Mouse (Mus musculus) neural tube, embryonic 13.5 days (tissue): ENCODE results near the gene Ubald2. TPM values are rescaled to one million over a fixed set of nuclear protein-coding genes. Genes with fewer than 3 reads are reported as not detected.
A peak's percentile ranks its signal among the peaks of the same experiment; 100 is the strongest.
"Not testable (repeated sequence)": the region's sequence is repeated elsewhere in the genome, so short reads cannot be mapped to it uniquely, and the experiment has no call there.

Experiments
- ATAC-seq: fragments of 200-750 bp; cut with Nextera tagmentation; 2 replicates; pipeline ENCODE4 v1.8.0; 2017; ENCODE audit warnings: low read depth, mild to moderate bottlenecking, moderate TSS enrichment, moderate library complexity
- H3K27ac ChIP-seq: fragments of 300-500 bp; sonication (generic); replicated peaks from 2 replicates; pipeline ENCODE4 v1.5.1; 2015; ENCODE audit warnings: moderate library complexity, mild to moderate bottlenecking, inconsistent platforms
- H3K27me3 ChIP-seq: fragments of 300-500 bp; sonication (generic); 2 replicates; pipeline ENCODE4 v1.6.1; 2015; ENCODE audit warnings: mild to moderate bottlenecking, inconsistent platforms
- H3K36me3 ChIP-seq: fragments of 300-500 bp; sonication (generic); 2 replicates; pipeline ENCODE4 v1.6.1; 2015; ENCODE audit warnings: mild to moderate bottlenecking, inconsistent platforms
- H3K4me1 ChIP-seq: fragments of 300-500 bp; sonication (generic); replicated peaks from 2 replicates; pipeline ENCODE4 v1.6.1; 2015; ENCODE audit warnings: inconsistent platforms
- H3K4me2 ChIP-seq: fragments of 300-500 bp; sonication (generic); 2 replicates; pipeline ENCODE4 v1.6.1; 2015; ENCODE audit warnings: inconsistent platforms, mild to moderate bottlenecking, moderate library complexity
- H3K4me3 ChIP-seq: fragments of 300-500 bp; sonication (generic); 2 replicates; pipeline ENCODE4 v1.5.1; 2015; ENCODE audit warnings: mild to moderate bottlenecking, inconsistent platforms
- H3K9ac ChIP-seq: fragments of 300-500 bp; sonication (generic); 2 replicates; pipeline ENCODE4 v1.6.1; 2015; ENCODE audit warnings: moderate library complexity, mild to moderate bottlenecking, inconsistent platforms
- H3K9me3 ChIP-seq: fragments of 300-500 bp; sonication (generic); 2 replicates; pipeline ENCODE4 v1.6.1; 2016; ENCODE audit warnings: inconsistent platforms
- WGBS: fragments of 180-500 bp; shearing (Covaris S2); methylation state at CpG from one replicate; pipeline ENCODE4 v1.1.7; 2015; 5-methylcytosine and 5-hydroxymethylcytosine counted together
- polyA plus RNA-seq: library from polyadenylated mRNA; unstranded; fragments of >200 nt; fragmentation: Nextera tagmentation; extraction: Ambion mirVana; gene quantifications from 2 replicates; pipeline ENCODE4 v1.2.1, GENCODE M21; 2015

The Ubald2 gene
- polyA plus RNA-seq, 1 experiment from 2014 or later, result 55.0 TPM

DNA sequence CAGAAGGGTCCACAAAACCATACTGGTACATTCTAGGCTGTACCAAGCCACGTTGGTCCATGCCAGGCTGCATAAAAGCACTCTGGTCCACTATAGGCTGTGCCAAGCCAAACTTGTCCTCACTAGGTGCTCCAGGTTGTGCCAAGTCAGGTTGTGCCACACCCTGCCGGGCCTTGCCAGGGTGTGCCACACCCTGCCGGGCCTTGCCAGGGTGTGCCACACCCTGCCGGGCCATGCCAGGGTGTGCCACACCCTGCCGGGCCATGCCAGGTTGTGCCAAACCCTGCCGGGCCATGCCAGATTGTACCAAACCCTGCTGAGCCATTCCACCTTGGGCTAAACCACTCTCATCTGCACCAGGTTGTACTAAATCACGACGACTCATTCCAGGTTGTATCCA, 22.3 kb downstream of the Ubald2 start:
- Histone ChIP-seq H3K27me3 (no peaks in the 10 kb centered on the region), H3K27ac (no peak overlapping the region), H3K4me2 (no peak overlapping the region), H3K9ac (no peak overlapping the region), H3K4me3 (no peak overlapping the region), H3K4me1 (no peaks in the 10 kb centered on the region), H3K9me3 (no peaks in the 10 kb centered on the region), H3K36me3 (no peaks in the 10 kb centered on the region)
- WGBS, result 91% methylated on average over 8 of the region's 8 CpGs
- ATAC-seq, result no peak

GRCm38 (mm10) chr11:116459786-116460185, 25.9 kb downstream of the Ubald2 start:
- no peak for ATAC-seq
- H3K4me1 ChIP-seq, result peaks cover 4% of the 10 kb centered on the region
- H3K9me3 ChIP-seq, result no peaks in the 10 kb centered on the region
- no peak overlapping the region for H3K9ac ChIP-seq
- no peak overlapping the region for H3K4me2 ChIP-seq
- no peaks in the 10 kb centered on the region for H3K27me3 ChIP-seq
- no peaks in the 10 kb centered on the region for H3K36me3 ChIP-seq
- 51% methylated on average over 4 of the region's 4 CpGs for WGBS
- H3K27ac ChIP-seq, result no peak overlapping the region
- H3K4me3 ChIP-seq, result no peak overlapping the region

- no peaks in the 10 kb centered on the region for H3K9me3 ChIP-seq
- H3K36me3 ChIP-seq, result no peaks in the 10 kb centered on the region
- H3K27ac ChIP-seq, result no peak overlapping the region
- no peak overlapping the region for H3K9ac ChIP-seq
- H3K4me2 ChIP-seq, result no peak overlapping the region
- H3K4me1 ChIP-seq, result peaks cover 4% of the 10 kb centered on the region
- ATAC-seq, result peak; percentile 53; the same call in 1 of the 2 replicates
- no peak overlapping the region for H3K4me3 ChIP-seq
- no peaks in the 10 kb centered on the region for H3K27me3 ChIP-seq
- 63% methylated on average over 4 of the region's 5 CpGs for WGBS
Measured at GRCm38 (mm10) chr11:116463338-116463737, 29.4 kb downstream of the Ubald2 start.

DNA sequence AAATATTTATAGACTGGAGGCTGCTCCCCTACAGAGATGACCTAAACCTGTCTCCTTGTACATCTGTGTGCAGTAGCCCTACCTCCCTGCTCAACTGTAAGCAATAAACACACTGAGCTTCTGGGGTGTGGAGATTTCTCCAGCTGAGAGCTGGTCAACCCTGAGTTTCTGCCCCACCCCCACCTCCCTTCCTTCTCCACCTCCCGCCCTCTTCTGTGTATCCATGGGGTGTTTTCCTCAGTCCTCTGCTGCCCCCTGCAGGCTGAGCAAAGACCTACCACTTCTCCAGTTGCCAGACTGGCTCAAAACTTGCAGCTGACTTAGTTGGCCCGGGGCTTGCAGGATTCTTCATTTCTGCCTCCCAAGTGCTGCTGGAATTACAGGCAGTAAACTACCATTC, 29.9 kb downstream of the Ubald2 start:
- Histone ChIP-seq H3K4me2 (no peak overlapping the region), H3K27me3 (no peaks in the 10 kb centered on the region), H3K9me3 (no peaks in the 10 kb centered on the region), H3K4me1 (peaks cover 4% of the 10 kb centered on the region), H3K9ac (no peak overlapping the region), H3K4me3 (no peak overlapping the region), H3K36me3 (no peaks in the 10 kb centered on the region), H3K27ac (no peak overlapping the region)
- peak; percentile 72 for ATAC-seq
- 14% methylated on average over 2 of the region's 2 CpGs for WGBS

- H3K36me3 ChIP-seq, result peaks cover 16% of the 10 kb centered on the region
- WGBS, result 67% methylated on average over 20 of the region's 20 CpGs
- no peak within 1 kb of the TSS for H3K27ac ChIP-seq
- H3K4me3 ChIP-seq, result no peak within 1 kb of the TSS
- H3K4me1 ChIP-seq, result peaks cover 4% of the 10 kb centered on the region
- no peak for ATAC-seq
- H3K9ac ChIP-seq, result no peak within 1 kb of the TSS
- H3K27me3 ChIP-seq, result no peaks in the 10 kb centered on the region
- no peaks in the 10 kb centered on the region for H3K9me3 ChIP-seq
- no peak within 1 kb of the TSS for H3K4me2 ChIP-seq
Measured at GRCm38 (mm10) chr11:116466141-116466540, 32.2 kb downstream of the Ubald2 start, which contains the start of gene Qrich2. TSS of gene Qrich2 (minus strand) at chr11:116466241.

DNA sequence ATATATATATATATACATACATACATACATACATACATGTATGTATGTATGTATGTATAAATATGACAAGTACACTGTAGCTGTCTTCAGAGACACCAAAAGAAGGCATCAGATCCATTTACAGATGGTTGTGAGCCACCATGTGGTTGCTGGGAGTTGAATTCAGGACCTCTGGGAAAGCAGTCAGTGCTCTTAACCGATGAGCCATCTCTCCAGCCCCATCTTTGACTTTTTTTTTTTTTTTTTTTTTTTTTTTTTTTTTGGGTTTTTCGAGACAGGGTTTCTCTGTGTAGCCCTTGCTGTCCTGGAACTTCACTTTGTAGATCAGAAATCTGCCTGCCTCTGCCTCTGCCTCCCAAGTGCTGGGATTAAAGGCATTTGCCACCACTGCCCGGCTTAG, 34.4 kb downstream of the Ubald2 start:
- not testable (repeated sequence) for H3K27me3 ChIP-seq, H3K9ac ChIP-seq, H3K4me1 ChIP-seq, H3K27ac ChIP-seq, H3K4me2 ChIP-seq, ATAC-seq, H3K9me3 ChIP-seq, H3K4me3 ChIP-seq
- H3K36me3 ChIP-seq, result peaks cover 38% of the 10 kb centered on the region
- WGBS, result 72% methylated on average over 3 of the region's 3 CpGs

GRCm38 (mm10) chr11:116470249-116470648, 36.4 kb downstream of the Ubald2 start:
- no peak overlapping the region for H3K9ac ChIP-seq
- H3K4me2 ChIP-seq, result no peak overlapping the region
- 79% methylated on average over 3 of the region's 3 CpGs for WGBS
- no peak overlapping the region for H3K4me3 ChIP-seq
- peaks cover 57% of the 10 kb centered on the region for H3K36me3 ChIP-seq
- H3K9me3 ChIP-seq, result no peaks in the 10 kb centered on the region
- no peaks in the 10 kb centered on the region for H3K27me3 ChIP-seq
- H3K27ac ChIP-seq, result no peak overlapping the region
- ATAC-seq, result no peak
- no peaks in the 10 kb centered on the region for H3K4me1 ChIP-seq

GRCm38 (mm10) chr11:116470896-116471295, 37.0 kb downstream of the Ubald2 start:
- H3K9ac ChIP-seq, result no peak overlapping the region
- no peak overlapping the region for H3K27ac ChIP-seq
- H3K9me3 ChIP-seq, result no peaks in the 10 kb centered on the region
- H3K36me3 ChIP-seq, result peaks cover 63% of the 10 kb centered on the region
- no peak overlapping the region for H3K4me3 ChIP-seq
- ATAC-seq, result no peak
- 89% methylated on average over 4 of the region's 4 CpGs for WGBS
- no peaks in the 10 kb centered on the region for H3K4me1 ChIP-seq
- no peak overlapping the region for H3K4me2 ChIP-seq
- no peaks in the 10 kb centered on the region for H3K27me3 ChIP-seq

GRCm38 (mm10) chr11:116472275-116472674, 38.4 kb downstream of the Ubald2 start:
- H3K27me3 ChIP-seq, result no peaks in the 10 kb centered on the region
- H3K36me3 ChIP-seq, result peaks cover 77% of the 10 kb centered on the region
- H3K4me2 ChIP-seq, result no peak overlapping the region
- no peaks in the 10 kb centered on the region for H3K4me1 ChIP-seq
- H3K4me3 ChIP-seq, result no peak overlapping the region
- H3K9ac ChIP-seq, result no peak overlapping the region
- no peak for ATAC-seq
- no peaks in the 10 kb centered on the region for H3K9me3 ChIP-seq
- WGBS, result 80% methylated on average over 4 of the region's 4 CpGs
- no peak overlapping the region for H3K27ac ChIP-seq

DNA sequence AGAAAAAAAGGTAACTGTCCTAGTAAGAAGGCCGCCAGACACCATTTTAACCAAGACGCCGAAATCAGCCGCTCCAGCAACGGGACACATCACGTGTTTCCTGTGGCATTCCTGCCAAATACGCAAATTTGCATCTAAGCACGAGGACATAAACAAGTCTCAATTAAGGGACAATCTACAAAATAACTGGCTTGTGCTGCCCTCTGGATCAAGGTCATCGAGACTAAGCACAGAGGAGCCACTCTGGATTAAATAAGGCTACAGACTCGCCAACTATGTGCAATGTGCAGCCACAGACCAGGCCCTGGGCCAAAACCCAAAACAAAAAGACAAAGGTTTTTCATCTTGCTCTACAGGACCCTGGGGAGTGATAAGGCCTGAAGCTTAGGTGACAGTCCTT, 42.1 kb downstream of the Ubald2 start:
- H3K9me3 ChIP-seq, result no peaks in the 10 kb centered on the region
- no peak for ATAC-seq
- peaks cover 99% of the 10 kb centered on the region for H3K36me3 ChIP-seq
- no peaks in the 10 kb centered on the region for H3K4me1 ChIP-seq
- no peak overlapping the region for H3K4me2 ChIP-seq
- no peak overlapping the region for H3K9ac ChIP-seq
- H3K4me3 ChIP-seq, result no peak overlapping the region
- 87% methylated on average over 10 of the region's 10 CpGs for WGBS
- H3K27ac ChIP-seq, result no peak overlapping the region; the same call in 1 of the 2 replicates
- no peaks in the 10 kb centered on the region for H3K27me3 ChIP-seq

DNA sequence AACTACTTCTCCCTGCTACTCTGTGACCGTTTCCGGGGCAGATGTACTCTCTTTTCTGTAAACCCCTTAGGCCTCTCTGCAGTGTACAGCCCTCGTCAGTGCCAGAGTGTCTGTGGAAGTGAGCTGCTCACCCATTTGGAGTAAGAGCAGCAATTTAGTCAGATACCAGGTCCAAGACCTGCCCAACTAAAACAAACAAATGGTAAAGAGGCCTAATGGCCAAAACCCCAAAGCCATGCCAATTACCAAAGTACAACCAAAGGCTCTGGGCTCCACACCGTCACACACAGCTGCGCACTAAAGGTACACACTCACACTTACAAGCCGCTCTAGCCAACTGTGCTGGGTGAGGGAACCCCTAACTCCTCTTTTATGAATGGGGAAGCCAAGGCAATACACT, 42.8 kb downstream of the Ubald2 start:
- H3K4me3 ChIP-seq, result no peak overlapping the region
- H3K27me3 ChIP-seq, result no peaks in the 10 kb centered on the region
- ATAC-seq, result no peak
- WGBS, result 91% methylated on average over 6 of the region's 6 CpGs
- no peak overlapping the region for H3K9ac ChIP-seq
- H3K36me3 ChIP-seq, result peaks cover 99% of the 10 kb centered on the region
- H3K4me1 ChIP-seq, result no peaks in the 10 kb centered on the region
- H3K27ac ChIP-seq, result no peak overlapping the region
- no peaks in the 10 kb centered on the region for H3K9me3 ChIP-seq
- no peak overlapping the region for H3K4me2 ChIP-seq

DNA sequence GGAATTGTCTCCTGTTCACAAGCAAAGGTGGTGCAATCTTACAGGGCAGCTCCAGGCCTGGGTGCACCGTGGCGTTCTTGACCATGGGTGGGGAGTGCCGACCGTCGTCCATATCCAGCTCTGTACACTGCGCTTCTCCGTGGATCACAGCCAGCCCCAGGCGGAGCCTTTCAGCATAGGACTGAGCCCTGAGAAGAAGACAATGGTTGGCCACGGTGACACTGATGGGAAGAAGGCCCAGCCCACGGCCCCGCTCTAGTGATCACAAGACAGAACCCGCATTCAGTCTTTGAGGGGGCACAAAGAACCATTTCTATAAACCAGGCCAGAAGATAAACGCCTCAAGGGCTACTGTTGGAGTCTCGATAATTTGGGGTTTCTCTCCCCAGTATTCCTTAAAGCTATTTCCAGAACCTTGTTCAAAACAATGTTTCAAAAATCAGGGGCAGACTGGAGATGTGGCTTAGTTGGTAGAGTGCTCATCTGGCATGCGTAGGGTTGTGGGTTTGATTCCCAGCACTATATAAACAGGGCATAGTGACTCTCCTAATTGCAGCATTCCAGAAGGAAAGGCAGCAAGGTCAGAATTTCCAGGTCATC, 43.4 kb downstream of the Ubald2 start:
- ATAC-seq, result no peak
- Histone ChIP-seq H3K4me2 (no peak overlapping the region), H3K9ac (no peak overlapping the region), H3K4me3 (no peak overlapping the region), H3K9me3 (no peaks in the 10 kb centered on the region), H3K27me3 (no peaks in the 10 kb centered on the region), H3K27ac (no peak overlapping the region), H3K36me3 (peaks cover 99% of the 10 kb centered on the region), H3K4me1 (no peaks in the 10 kb centered on the region)
- WGBS, result 82% methylated on average over 15 of the region's 15 CpGs

DNA sequence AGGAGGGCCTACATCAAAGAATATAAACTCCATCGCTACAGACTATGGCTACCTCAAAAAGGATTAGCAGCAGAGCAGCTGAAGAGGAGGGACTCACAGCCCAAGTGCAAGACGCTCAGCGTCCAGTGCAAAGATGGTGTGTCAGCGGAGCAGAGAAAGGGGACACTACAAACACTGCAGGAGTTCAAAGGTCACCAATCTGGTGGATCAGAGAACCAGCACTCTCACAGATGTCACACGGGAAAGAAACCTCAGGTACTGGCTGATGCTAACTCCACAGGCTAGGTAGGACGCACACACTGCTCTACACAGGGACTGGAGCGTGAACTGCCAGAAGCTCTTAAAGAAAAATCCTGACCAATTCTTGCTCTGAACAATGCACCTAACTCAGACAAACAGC, 45.1 kb downstream of the Ubald2 start:
- Histone ChIP-seq H3K4me2 (no peak overlapping the region), H3K27ac (no peak overlapping the region), H3K9ac (no peak overlapping the region), H3K4me1 (no peaks in the 10 kb centered on the region), H3K4me3 (no peak overlapping the region), H3K36me3 (peaks cover 97% of the 10 kb centered on the region), H3K9me3 (no peaks in the 10 kb centered on the region), H3K27me3 (no peaks in the 10 kb centered on the region)
- 83% methylated on average over 7 of the region's 7 CpGs for WGBS
- no peak for ATAC-seq
